Mouse (Mus musculus) ES-Bruce4 (cell line): ENCODE results near the gene Isca2. TPM values are rescaled to one million over a fixed set of nuclear protein-coding genes. Genes with fewer than 3 reads are reported as not detected.
A peak's percentile ranks its signal among the peaks of the same experiment; 100 is the strongest.

ENCODE experiments used
- H3K27ac ChIP-seq: 2 replicates; pipeline ENCODE4 v1.5.1; 2012; ENCODE audit warnings: low read length, inconsistent platforms; ENCODE audit not compliant: insufficient read depth
- H3K27me3 ChIP-seq: 2 replicates; pipeline ENCODE4 v1.6.1; 2012; ENCODE audit warnings: mild to moderate bottlenecking, low read length, inconsistent platforms; ENCODE audit not compliant: control insufficient read depth, poor library complexity, insufficient read depth, severe bottlenecking
- H3K36me3 ChIP-seq: 2 replicates; pipeline ENCODE4 v1.6.1; 2012; ENCODE audit warnings: inconsistent platforms, mild to moderate bottlenecking, low read length, moderate library complexity; ENCODE audit not compliant: control insufficient read depth, poor library complexity, insufficient read depth, severe bottlenecking
- H3K4me1 ChIP-seq: one replicate; pipeline ENCODE4 v1.8.1; 2011; ENCODE audit warnings: low read length; ENCODE audit not compliant: control insufficient read depth, insufficient read depth
- H3K4me3 ChIP-seq: 2 replicates; pipeline ENCODE4 v1.5.1; 2011; ENCODE audit warnings: low read depth, mild to moderate bottlenecking, low read length
- H3K9ac ChIP-seq: 2 replicates; pipeline ENCODE4 v1.6.1; 2012; ENCODE audit warnings: low read depth, mild to moderate bottlenecking, inconsistent platforms; ENCODE audit not compliant: poor library complexity, severe bottlenecking
- H3K9me3 ChIP-seq: replicated peaks from 2 replicates; pipeline ENCODE4 v1.6.1; 2012; ENCODE audit warnings: mild to moderate bottlenecking, low read length, inconsistent platforms; ENCODE audit not compliant: control insufficient read depth, poor library complexity, insufficient read depth, severe bottlenecking
- CTCF ChIP-seq: IDR thresholded peaks from one replicate; pipeline ENCODE4 v1.8.1; 2011; ENCODE audit warnings: low read depth, low read length
- EP300 ChIP-seq: IDR thresholded peaks from 2 replicates; pipeline ENCODE4 v1.6.1; 2011; ENCODE audit warnings: low read depth, low read length; ENCODE audit not compliant: insufficient read depth
- POLR2A ChIP-seq: IDR thresholded peaks from one replicate; pipeline ENCODE4 v1.8.1; 2011; ENCODE audit warnings: low read length; ENCODE audit not compliant: insufficient read depth
- polyA plus RNA-seq: library from polyadenylated mRNA; stranded (reverse); fragments of >200 nt; gene quantifications from 2 replicates; pipeline ENCODE4 v1.2.4, GENCODE M21; 2011; ENCODE audit warnings: low read depth; ENCODE audit not compliant: missing spikeins, insufficient read depth, insufficient read length

Isca2 gene
- polyA plus RNA-seq, 1 experiment, result 44.4 TPM

- H3K36me3 ChIP-seq, result no peaks in the 10 kb centered on the region
- peak; percentile 1 for TF ChIP-seq CTCF
- no peak for TF ChIP-seq POLR2A
- TF ChIP-seq EP300, result no peak
- no peak overlapping the region for H3K4me3 ChIP-seq
- no peaks in the 10 kb centered on the region for H3K27me3 ChIP-seq
- H3K4me1 ChIP-seq, result no peaks in the 10 kb centered on the region
- H3K9ac ChIP-seq, result no peak overlapping the region
- no peaks in the 10 kb centered on the region; the same call in 1 of the 2 replicates for H3K9me3 ChIP-seq
- no peak overlapping the region for H3K27ac ChIP-seq
Measured at GRCm38 (mm10) chr12:84813773-84814172, 40.7 kb downstream of the Isca2 start.

DNA sequence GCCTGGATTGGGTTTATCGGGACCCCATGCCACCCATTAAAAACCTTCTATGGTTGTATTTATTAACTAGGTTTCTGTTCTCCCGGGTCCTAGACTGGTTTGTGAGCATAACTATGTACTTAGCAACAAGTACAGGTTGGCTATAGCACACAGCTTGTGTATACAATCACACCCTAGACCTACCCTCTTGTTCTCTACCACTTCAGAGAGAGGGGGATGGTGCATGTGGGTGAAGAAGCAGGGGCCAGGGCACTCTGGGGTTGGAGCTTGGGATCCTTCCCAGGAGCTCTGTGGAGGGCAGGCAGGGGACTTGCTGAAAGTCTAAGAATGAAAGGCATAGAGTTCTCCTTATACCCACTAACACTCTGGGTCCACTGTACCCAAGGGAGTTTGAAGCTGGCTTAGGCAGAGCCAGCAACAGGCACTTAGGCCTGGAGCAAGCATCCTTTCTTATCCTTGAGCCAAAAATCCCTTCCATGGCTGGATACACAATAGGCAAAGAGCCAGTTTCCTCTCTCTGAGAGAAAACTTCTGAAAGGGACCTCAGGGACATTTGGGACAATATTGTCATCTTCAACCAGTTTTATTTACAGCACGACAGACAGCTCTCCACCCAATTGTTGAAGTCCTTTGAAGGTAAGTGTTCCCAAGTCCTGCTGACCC is 41.7 kb downstream of the Isca2 start:
- H3K27ac ChIP-seq, result no peak overlapping the region
- no peaks in the 10 kb centered on the region; the same call in 1 of the 2 replicates for H3K9me3 ChIP-seq
- no peaks in the 10 kb centered on the region for H3K4me1 ChIP-seq
- no peaks in the 10 kb centered on the region for H3K36me3 ChIP-seq
- no peaks in the 10 kb centered on the region for H3K27me3 ChIP-seq
- H3K4me3 ChIP-seq, result no peak overlapping the region
- no peak for TF ChIP-seq POLR2A
- TF ChIP-seq EP300, result no peak
- TF ChIP-seq CTCF, result no peak
- H3K9ac ChIP-seq, result no peak overlapping the region

DNA sequence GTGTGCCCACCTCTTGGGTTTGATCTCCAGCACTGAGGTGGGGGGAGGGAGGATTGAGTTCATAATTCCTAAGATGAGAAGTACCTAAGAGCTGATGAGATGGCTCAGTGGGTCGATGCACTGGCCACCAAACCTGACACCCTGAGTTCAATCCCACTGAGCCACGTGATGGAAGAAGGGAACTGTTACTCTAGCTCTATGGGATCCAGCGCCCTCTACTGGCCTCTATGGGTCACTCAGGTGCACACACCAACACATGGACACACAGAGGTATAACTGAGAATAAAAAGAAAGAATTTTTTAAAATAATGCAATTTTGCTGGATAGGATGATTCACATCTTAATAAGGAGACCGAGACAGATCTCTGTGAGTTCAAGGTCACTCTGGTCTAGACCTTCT is 45.4 kb downstream of the Isca2 start:
- H3K36me3 ChIP-seq, result no peaks in the 10 kb centered on the region
- H3K9me3 ChIP-seq, result no peaks in the 10 kb centered on the region; the same call in 1 of the 2 replicates
- H3K9ac ChIP-seq, result no peak overlapping the region
- no peak for TF ChIP-seq POLR2A
- peak; percentile 55 for TF ChIP-seq CTCF
- H3K4me3 ChIP-seq, result no peak overlapping the region
- H3K27ac ChIP-seq, result no peak overlapping the region
- H3K4me1 ChIP-seq, result no peaks in the 10 kb centered on the region
- H3K27me3 ChIP-seq, result no peaks in the 10 kb centered on the region

DNA sequence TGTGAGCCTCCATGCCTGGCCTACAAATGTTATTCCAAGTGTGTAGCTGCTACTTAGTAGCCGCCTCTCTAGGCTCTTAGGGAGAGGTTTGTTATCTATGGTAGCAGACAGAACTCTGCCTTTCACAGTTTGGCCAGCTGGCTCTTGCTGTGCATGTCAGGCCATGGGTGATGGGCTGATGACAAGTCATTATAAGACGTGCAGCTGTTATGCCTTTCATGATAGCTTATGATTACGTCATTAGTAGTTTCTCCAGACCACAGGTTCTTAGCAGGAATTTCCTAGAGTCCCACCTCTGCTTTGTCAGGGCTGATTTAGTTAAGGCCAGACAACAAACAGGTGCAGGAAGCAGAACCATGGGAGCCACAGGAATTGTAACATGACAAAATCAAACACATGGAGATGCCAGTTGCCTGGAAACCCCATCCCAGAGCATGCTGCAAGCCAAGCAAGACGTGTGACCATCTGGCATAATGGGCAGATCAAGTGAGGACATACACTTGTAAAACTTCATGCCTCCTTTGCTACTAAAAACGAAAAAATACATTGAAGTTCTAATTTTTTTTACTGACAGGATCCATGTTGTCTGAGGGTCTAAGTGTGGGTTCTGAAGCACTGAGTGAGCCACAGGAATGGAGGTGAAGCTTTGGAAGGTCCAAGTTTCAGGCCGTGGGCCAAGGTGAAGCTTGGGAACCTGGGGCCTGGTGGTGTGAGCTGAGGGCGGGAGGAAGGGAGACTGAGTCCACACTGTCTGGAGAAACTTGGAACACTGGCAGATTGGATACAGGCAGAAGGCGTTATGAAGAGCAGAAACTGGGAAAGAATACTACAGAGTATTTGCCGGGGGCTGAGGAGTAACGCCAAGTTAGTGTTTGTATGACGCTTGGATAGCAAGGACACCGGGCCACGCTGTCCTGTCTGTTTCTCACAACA is 46.5 kb downstream of the Isca2 start:
- H3K27ac ChIP-seq, result no peak overlapping the region
- H3K9ac ChIP-seq, result no peak overlapping the region
- TF ChIP-seq EP300, result no peak
- no peak for TF ChIP-seq CTCF
- no peak for TF ChIP-seq POLR2A
- H3K4me1 ChIP-seq, result no peaks in the 10 kb centered on the region
- no peaks in the 10 kb centered on the region for H3K36me3 ChIP-seq
- no peaks in the 10 kb centered on the region; the same call in 1 of the 2 replicates for H3K9me3 ChIP-seq
- no peak overlapping the region for H3K4me3 ChIP-seq
- H3K27me3 ChIP-seq, result no peaks in the 10 kb centered on the region

- no peaks in the 10 kb centered on the region for H3K36me3 ChIP-seq
- no peak overlapping the region for H3K9ac ChIP-seq
- H3K27me3 ChIP-seq, result no peaks in the 10 kb centered on the region
- H3K4me1 ChIP-seq, result no peaks in the 10 kb centered on the region
- no peaks in the 10 kb centered on the region; the same call in 1 of the 2 replicates for H3K9me3 ChIP-seq
- no peak overlapping the region for H3K4me3 ChIP-seq
- H3K27ac ChIP-seq, result no peak overlapping the region
- TF ChIP-seq POLR2A (no peak), CTCF (no peak), EP300 (no peak)
Measured at GRCm38 (mm10) chr12:84823601-84824000, 50.5 kb downstream of the Isca2 start.

DNA sequence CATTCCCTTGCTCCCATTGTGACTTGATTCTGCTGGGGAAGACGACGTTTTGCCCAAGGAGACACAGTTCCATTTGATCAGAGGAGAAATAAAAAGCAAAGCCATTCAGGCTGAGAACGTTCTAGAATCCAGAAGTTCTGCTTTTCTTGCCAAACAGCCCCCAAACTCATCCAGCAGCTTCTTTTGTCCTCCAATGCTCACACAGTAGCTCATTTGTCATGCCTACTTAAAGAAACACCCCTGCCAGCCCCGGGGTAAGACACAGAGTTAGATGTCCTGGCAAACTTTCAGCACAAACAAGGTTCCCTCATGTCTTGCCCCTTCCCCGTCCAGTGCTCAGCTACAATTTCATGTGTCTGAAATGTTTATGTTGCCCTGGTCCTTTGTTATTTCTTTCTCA is 51.2 kb downstream of the Isca2 start:
- Histone ChIP-seq H3K4me3 (no peak overlapping the region), H3K9me3 (no peaks in the 10 kb centered on the region), H3K27me3 (no peaks in the 10 kb centered on the region), H3K9ac (no peak overlapping the region), H3K36me3 (no peaks in the 10 kb centered on the region), H3K27ac (no peak overlapping the region), H3K4me1 (no peaks in the 10 kb centered on the region)
- TF ChIP-seq POLR2A, result no peak

Other genes starting within 250 kb of the Isca2 start
- gene Vsx2, start 203.5 kb upstream of the Isca2 start, polyA plus RNA-seq, result 0.18 TPM in 1 of 2 replicates, not detected in the other
- 20.8 and 20.9 TPM in 2 replicates for gene Abcd4, start 155.8 kb upstream of the Isca2 start, polyA plus RNA-seq
- 3.7 and 3.8 TPM in 2 replicates for gene Vrtn, start 132.2 kb upstream of the Isca2 start, polyA plus RNA-seq
- 0.67 TPM in 1 of 2 replicates, not detected in the other for gene Syndig1l, start 74.4 kb upstream of the Isca2 start, polyA plus RNA-seq
- 156 and 180 TPM in 2 replicates for gene Npc2, start 99 bp upstream of the Isca2 start, polyA plus RNA-seq
- gene Ltbp2, start 103.3 kb downstream of the Isca2 start, polyA plus RNA-seq, result 1.9 and 2.7 TPM in 2 replicates
- gene Fcf1, start 197.6 kb downstream of the Isca2 start, polyA plus RNA-seq, result 173 and 179 TPM in 2 replicates
- 30.7 and 32.3 TPM in 2 replicates for gene Arel1, start 197.6 kb downstream of the Isca2 start, polyA plus RNA-seq
- gene Ylpm1, start 223.1 kb downstream of the Isca2 start, polyA plus RNA-seq, result 103 and 105 TPM in 2 replicates